8 mouse cellular contexts compared by ENCODE assay signal in genomic region chr5:97110697-97111096, GRCm38 (mm10). TPM values are rescaled to one million over a fixed set of nuclear protein-coding genes. Genes with fewer than 3 reads are reported as not detected.
A peak's percentile ranks its signal among the peaks of the same experiment; 100 is the strongest.
DNase-seq lines count a peak whose midpoint lies in the region; ATAC-seq and TF ChIP-seq lines count a peak whose summit lies in the region.

No protein-coding gene starts in this region.

- H3K9me3 ChIP-seq in megakaryocyte, embryonic 14.5 days, result no peaks in the 10 kb centered on the region
- H3K9me3 ChIP-seq in hindbrain, embryonic 15.5 days, result no peaks in the 10 kb centered on the region

- 5% methylated on average over 5 of the region's 5 CpGs for WGBS in hindbrain, embryonic 15.5 days

- peaks cover 17% of the 10 kb centered on the region for H3K27me3 ChIP-seq in megakaryocyte, embryonic 14.5 days (replicated peaks)
- H3K27me3 ChIP-seq in hindbrain, embryonic 15.5 days, result no peaks in the 10 kb centered on the region
- no peaks in the 10 kb centered on the region for H3K27me3 ChIP-seq in myocyte (ENCODE audit: control insufficient read depth, insufficient read depth, insufficient read length)

- H3K9ac ChIP-seq in hindbrain, embryonic 15.5 days, result peak overlapping the region; percentile 88

- ATAC-seq in megakaryocyte, adult 5-6 weeks (ENCODE audit: poor library complexity, severe bottlenecking), result no peak
- no peak; the same call in 1 of the 2 replicates for ATAC-seq in hindbrain, embryonic 15.5 days (ENCODE audit: low FRiP score, low read depth)

- peaks cover 2% of the 10 kb centered on the region for H3K36me3 ChIP-seq in megakaryocyte, embryonic 14.5 days (replicated peaks; ENCODE audit: low read length)
- peaks cover 12% of the 10 kb centered on the region for H3K36me3 ChIP-seq in hindbrain, embryonic 15.5 days
- peaks cover 19% of the 10 kb centered on the region for H3K36me3 ChIP-seq in myocyte (ENCODE audit: control insufficient read depth, insufficient read depth)

- peaks cover 16% of the 10 kb centered on the region for H3K79me2 ChIP-seq in myocyte (ENCODE audit: control insufficient read depth, insufficient read depth)

- peaks cover 14% of the 10 kb centered on the region for H3K4me1 ChIP-seq in megakaryocyte, embryonic 14.5 days
- H3K4me1 ChIP-seq in hindbrain, embryonic 15.5 days (replicated peaks), result peaks cover 31% of the 10 kb centered on the region

- peak overlapping the region; percentile 97 for H3K4me3 ChIP-seq in megakaryocyte, embryonic 14.5 days (replicated peaks)
- H3K4me3 ChIP-seq in hindbrain, embryonic 15.5 days, result peak overlapping the region; percentile 84
- H3K4me3 ChIP-seq in myocyte, result peak overlapping the region; percentile 73

- H3K4me2 ChIP-seq in hindbrain, embryonic 15.5 days, result peak overlapping the region; percentile 64
- peak overlapping the region; percentile 90 for H3K4me2 ChIP-seq in myocyte (ENCODE audit: low read depth)

- DNase-seq in cerebellum, adult 11-12 months, result peak; percentile 31
- DNase-seq in cerebellum, adult 11 months, result no peak
- no peak for DNase-seq in right cerebral cortex, postnatal 14 days
- no peak for DNase-seq in kidney, postnatal 25 days

- peak overlapping the region; percentile 64 for H3ac ChIP-seq in myocyte (ENCODE audit: control insufficient read depth, insufficient read length)

- peak overlapping the region; percentile 77 for H3K27ac ChIP-seq in hindbrain, embryonic 15.5 days (replicated peaks)

- no peak for TF ChIP-seq POLR2A in myocyte (IDR thresholded peaks at IDR 0.05; ENCODE audit: insufficient read length, low read depth)

TF ChIP-seq in myocyte, 11 proteins besides CTCF, POLR2A, EP300 and RAD21:
- TF ChIP-seq USF1 (IDR thresholded peaks at IDR 0.05; ENCODE audit: low read depth) (no peak), MYOG (IDR thresholded peaks at IDR 0.05; ENCODE audit: control insufficient read depth in 1 of 3, insufficient read depth in 1 of 3, insufficient read length in 2 of 3, low read depth in 2 of 3) (no peak), TCF3 (IDR thresholded peaks at IDR 0.05; ENCODE audit: insufficient read length, low read depth) (no peak), TCF12 (IDR thresholded peaks at IDR 0.05; ENCODE audit: insufficient read depth, poor library complexity, severe bottlenecking) (no peak), MYOD1 (IDR thresholded peaks at IDR 0.05; ENCODE audit: control insufficient read depth in 1 of 3, insufficient read length in 2 of 3, low read depth in 2 of 3) (no peak)

RNA-seq across cellular contexts. Expression of gene Paqr3, which starts 0.7 kb away (rescaled TPM):
- 0.11 TPM in 1 of 2 replicates, not detected in the other for polyA plus RNA-seq in megakaryocyte, embryonic 14.5 days (2012; ENCODE audit: insufficient read depth, low replicate concordance)
- 8.7 and 10.3 TPM in 2 replicates for total RNA-seq in megakaryocyte, adult 5-6 weeks (2015)
- 5.8 and 7.4 TPM in 2 replicates for total RNA-seq in megakaryocyte, adult 5-6 weeks (2017)
- 17.9 and 20.4 TPM in 2 replicates for polyA plus RNA-seq in hindbrain, embryonic 15.5 days (2015; fragmentation: Nextera tagmentation; extraction: Ambion mirVana)
- polyA plus RNA-seq in myocyte (2012; fragmentation: generic; extraction: Trizol), result 24.7 TPM

Comparison
In these comparisons a context has a peak if more than half of its experiments do, and no peak if none do; other contexts are left out.
1. RNA of gene Paqr3, which starts 0.7 kb away (polyA plus RNA-seq): 24.7 TPM in myocyte (single experiment) and 17.9 to 20.4 TPM in hindbrain, embryonic 15.5 days; 0.11 TPM in megakaryocyte, embryonic 14.5 days; every median in the first group is over 10 times any median in the second.
2. Peak in every context shown above with its lines, with median percentiles within 50 percentile points of each other: H3K4me3 ChIP-seq.